Mouse (Mus musculus): ENCODE measurements at regions not wholly inside any gene's neighbourhood (a gene's known extent, or its start where the extent isn't known, plus 50 kb on each side); places are given as distances from the start of the nearest gene placed in this dataset.

- TF ChIP-seq TCF12 (IDR thresholded peaks at IDR 0.05; ENCODE audit: insufficient read depth, poor library complexity, severe bottlenecking) (no peak), MAX (IDR thresholded peaks at IDR 0.05; ENCODE audit: low read depth) (no peak), POLR2A (IDR thresholded peaks at IDR 0.05; ENCODE audit: insufficient read length, low read depth) (no peak), E2F4 (IDR thresholded peaks at IDR 0.05; ENCODE audit: insufficient read depth) (no peak), MYOD1 (IDR thresholded peaks at IDR 0.05; ENCODE audit: control insufficient read depth in 1 of 3, insufficient read length in 2 of 3, low read depth in 2 of 3) (no peak), USF1 (IDR thresholded peaks at IDR 0.05; ENCODE audit: low read depth) (no peak), POLR2AphosphoS2 (IDR thresholded peaks at IDR 0.05; ENCODE audit: insufficient read length, low read depth) (no peak), SRF (IDR thresholded peaks at IDR 0.05; ENCODE audit: control insufficient read depth, insufficient read length, low read depth) (no peak), MYOG (IDR thresholded peaks at IDR 0.05; ENCODE audit: control insufficient read depth in 1 of 3, insufficient read depth in 1 of 3, insufficient read length in 2 of 3, low read depth in 2 of 3) (no peak), TCF3 (IDR thresholded peaks at IDR 0.05; ENCODE audit: insufficient read length, low read depth) (no peak)
Measured at GRCm38 (mm10) chr5:12948472-12948871, 176.7 kb upstream of the Sema3a start.

Measured in myocyte (in vitro differentiated cells).